Mouse (Mus musculus) ES-Bruce4 (cell line): Measurements from ENCODE around the gene Trim69. TPM values are rescaled to one million over a fixed set of nuclear protein-coding genes. Genes with fewer than 3 reads are reported as not detected.
A peak's percentile ranks its signal among the peaks of the same experiment; 100 is the strongest.

Experiments used
- H3K27ac ChIP-seq: 2 replicates; pipeline ENCODE4 v1.5.1; 2012; ENCODE audit warnings: low read length, inconsistent platforms; ENCODE audit not compliant: insufficient read depth
- H3K27me3 ChIP-seq: 2 replicates; pipeline ENCODE4 v1.6.1; 2012; ENCODE audit warnings: mild to moderate bottlenecking, low read length, inconsistent platforms; ENCODE audit not compliant: control insufficient read depth, poor library complexity, insufficient read depth, severe bottlenecking
- H3K36me3 ChIP-seq: 2 replicates; pipeline ENCODE4 v1.6.1; 2012; ENCODE audit warnings: inconsistent platforms, mild to moderate bottlenecking, low read length, moderate library complexity; ENCODE audit not compliant: control insufficient read depth, poor library complexity, insufficient read depth, severe bottlenecking
- H3K4me1 ChIP-seq: one replicate; pipeline ENCODE4 v1.8.1; 2011; ENCODE audit warnings: low read length; ENCODE audit not compliant: control insufficient read depth, insufficient read depth
- H3K4me3 ChIP-seq: 2 replicates; pipeline ENCODE4 v1.5.1; 2011; ENCODE audit warnings: low read depth, mild to moderate bottlenecking, low read length
- H3K9ac ChIP-seq: 2 replicates; pipeline ENCODE4 v1.6.1; 2012; ENCODE audit warnings: low read depth, mild to moderate bottlenecking, inconsistent platforms; ENCODE audit not compliant: poor library complexity, severe bottlenecking
- H3K9me3 ChIP-seq: replicated peaks from 2 replicates; pipeline ENCODE4 v1.6.1; 2012; ENCODE audit warnings: mild to moderate bottlenecking, low read length, inconsistent platforms; ENCODE audit not compliant: control insufficient read depth, poor library complexity, insufficient read depth, severe bottlenecking
- CTCF ChIP-seq: IDR thresholded peaks from one replicate; pipeline ENCODE4 v1.8.1; 2011; ENCODE audit warnings: low read depth, low read length
- EP300 ChIP-seq: IDR thresholded peaks from 2 replicates; pipeline ENCODE4 v1.6.1; 2011; ENCODE audit warnings: low read depth, low read length; ENCODE audit not compliant: insufficient read depth
- POLR2A ChIP-seq: IDR thresholded peaks from one replicate; pipeline ENCODE4 v1.8.1; 2011; ENCODE audit warnings: low read length; ENCODE audit not compliant: insufficient read depth
- polyA plus RNA-seq: library from polyadenylated mRNA; stranded (reverse); fragments of >200 nt; gene quantifications from 2 replicates; pipeline ENCODE4 v1.2.4, GENCODE M21; 2011; ENCODE audit warnings: low read depth; ENCODE audit not compliant: missing spikeins, insufficient read depth, insufficient read length

Gene Trim69
- polyA plus RNA-seq, 1 experiment = 0.43 TPM

GRCm38 (mm10) chr2:122143111-122143510 is 17.4 kb upstream of the Trim69 start:
- no peaks in the 10 kb centered on the region for H3K27me3 ChIP-seq
- TF ChIP-seq CTCF (no peak), POLR2A (no peak), EP300 (no peak)
- H3K9me3 ChIP-seq = no peaks in the 10 kb centered on the region
- no peak overlapping the region for H3K4me3 ChIP-seq
- no peak overlapping the region for H3K9ac ChIP-seq
- H3K36me3 ChIP-seq = no peaks in the 10 kb centered on the region
- no peaks in the 10 kb centered on the region for H3K4me1 ChIP-seq
- no peak overlapping the region for H3K27ac ChIP-seq

DNA sequence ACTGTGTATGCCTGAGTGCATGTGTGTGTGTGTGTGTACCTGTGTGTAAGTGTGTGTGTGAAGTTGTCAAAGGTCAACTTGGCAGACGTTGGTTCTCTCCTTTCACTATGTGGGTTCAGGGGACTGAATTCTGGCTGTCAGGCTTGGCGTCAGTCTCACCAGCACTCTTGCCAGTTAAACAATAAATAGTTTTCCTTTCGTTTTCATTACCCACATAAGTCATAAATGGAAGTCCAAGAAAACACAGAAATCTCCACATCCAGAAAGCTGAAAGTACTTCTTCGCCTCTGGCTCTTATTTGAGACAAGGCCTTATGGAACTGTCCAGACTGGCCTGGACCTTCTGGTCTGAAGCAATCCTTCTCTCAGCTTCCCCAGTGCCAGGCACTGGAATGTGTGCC is 14.7 kb upstream of the Trim69 start:
- no peak for TF ChIP-seq CTCF
- no peak for TF ChIP-seq EP300
- no peak for TF ChIP-seq POLR2A
- Histone ChIP-seq H3K9ac (no peak overlapping the region), H3K4me3 (no peak overlapping the region), H3K27ac (no peak overlapping the region), H3K36me3 (no peaks in the 10 kb centered on the region), H3K4me1 (no peaks in the 10 kb centered on the region), H3K9me3 (no peaks in the 10 kb centered on the region), H3K27me3 (peaks cover 1% of the 10 kb centered on the region; the same call in 1 of the 2 replicates)

DNA sequence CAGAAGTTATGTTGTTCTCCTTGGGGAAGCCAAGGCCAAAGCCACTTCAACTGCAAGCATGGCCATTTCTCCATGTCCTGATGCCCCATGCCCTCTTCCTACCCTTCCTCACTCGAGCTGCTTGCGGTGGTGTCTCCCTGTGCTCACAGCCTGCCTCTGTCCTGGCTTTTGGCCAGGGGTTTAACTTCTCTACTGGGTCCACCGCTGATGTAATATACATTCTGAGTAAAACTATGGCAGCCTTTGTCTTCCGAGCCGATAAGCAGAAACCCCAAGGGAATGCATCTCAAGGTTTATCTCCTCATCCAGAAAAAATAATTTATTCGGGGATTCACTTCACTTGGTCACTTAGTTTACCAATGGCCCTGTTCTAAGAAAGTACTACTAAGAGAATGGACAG is 13.8 kb upstream of the Trim69 start:
- Histone ChIP-seq H3K27ac (no peak overlapping the region), H3K36me3 (no peaks in the 10 kb centered on the region), H3K27me3 (peaks cover 1% of the 10 kb centered on the region; the same call in 1 of the 2 replicates), H3K9me3 (no peaks in the 10 kb centered on the region), H3K4me3 (no peak overlapping the region), H3K4me1 (no peaks in the 10 kb centered on the region), H3K9ac (no peak overlapping the region)
- TF ChIP-seq POLR2A (no peak), CTCF (no peak), EP300 (no peak)

DNA sequence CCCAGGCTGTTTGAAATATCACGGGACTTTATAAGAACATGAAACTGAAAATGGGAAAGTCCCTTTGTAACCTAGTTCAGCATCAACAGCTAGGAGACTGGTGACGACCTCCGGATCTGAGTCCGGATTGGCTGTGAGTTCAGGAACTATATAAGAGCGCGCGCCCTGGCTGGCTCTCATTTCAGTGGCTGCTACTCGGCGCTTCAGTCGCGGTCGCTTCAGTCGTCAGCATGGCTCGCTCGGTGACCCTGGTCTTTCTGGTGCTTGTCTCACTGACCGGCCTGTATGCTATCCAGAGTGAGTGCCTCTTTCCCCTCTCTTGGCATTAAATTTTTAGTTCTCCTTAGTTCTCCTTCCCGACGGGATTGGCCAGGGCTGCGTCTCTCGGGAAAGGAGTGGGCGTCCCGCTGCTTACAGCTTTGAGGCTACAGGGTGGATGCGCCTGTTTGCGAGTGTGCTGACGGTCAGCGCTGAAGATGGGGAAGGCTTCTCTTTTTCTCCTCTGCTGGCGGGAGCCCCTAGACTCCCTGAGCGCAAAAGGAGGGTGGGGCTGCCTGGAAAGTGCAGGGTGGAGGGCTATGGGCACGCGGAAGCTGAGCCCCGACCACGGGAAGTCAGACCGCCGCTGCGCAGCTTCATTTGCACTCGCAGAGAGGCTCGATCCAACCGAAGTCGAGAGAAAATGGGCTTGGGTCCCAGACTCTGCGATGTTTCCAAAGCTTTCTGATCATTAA is 12.8 kb upstream of the Trim69 start, which contains the start of gene B2m:
B2m (plus strand) TSS at position 179 of the 734 bp plus-strand sequence.
- Histone ChIP-seq H3K4me3 (peak within 1 kb of the TSS; percentile 85), H3K27me3 (peaks cover 1% of the 10 kb centered on the region; the same call in 1 of the 2 replicates), H3K9ac (peak within 1 kb of the TSS; percentile 61), H3K9me3 (no peaks in the 10 kb centered on the region), H3K4me1 (no peaks in the 10 kb centered on the region), H3K27ac (no peak within 1 kb of the TSS), H3K36me3 (no peaks in the 10 kb centered on the region)
- no peak for TF ChIP-seq CTCF
- peak; percentile 47 for TF ChIP-seq POLR2A
- TF ChIP-seq EP300 = no peak

DNA sequence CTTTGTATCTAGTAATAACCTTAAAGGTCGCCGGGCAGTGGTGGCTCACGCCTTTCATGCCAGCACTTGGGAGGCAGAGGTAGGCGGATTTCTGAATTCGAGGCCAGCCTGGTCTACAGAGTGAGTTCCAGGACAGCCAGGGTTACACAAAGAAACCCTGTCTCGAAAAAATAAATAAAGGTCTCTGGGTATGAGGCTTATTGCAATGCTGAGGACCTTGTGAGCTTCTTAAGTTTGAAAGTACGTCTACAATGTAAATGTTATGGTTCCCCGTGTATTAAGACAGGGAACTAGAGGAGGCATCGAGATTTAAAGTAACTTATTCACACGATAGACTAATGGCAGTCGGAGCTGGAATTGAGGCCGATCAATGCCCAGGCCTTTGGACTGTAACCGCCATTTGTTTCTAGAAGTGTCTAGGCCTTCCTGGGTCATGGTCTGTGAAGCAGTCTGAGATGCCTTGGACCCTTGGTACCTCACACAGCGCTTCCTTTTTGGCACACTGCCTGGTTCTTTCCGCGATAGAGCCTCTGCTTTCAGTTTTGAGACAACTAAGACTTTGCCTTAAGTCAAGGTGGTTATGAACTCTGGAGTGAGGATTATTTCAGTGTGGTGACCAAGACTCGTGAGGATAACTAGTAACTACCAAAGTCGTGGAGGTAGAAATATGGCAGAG is 12.1 kb upstream of the Trim69 start:
- no peaks in the 10 kb centered on the region for H3K9me3 ChIP-seq
- H3K4me3 ChIP-seq = peak overlapping the region; percentile 85
- H3K27ac ChIP-seq = no peak overlapping the region
- no peaks in the 10 kb centered on the region for H3K4me1 ChIP-seq
- H3K36me3 ChIP-seq = no peaks in the 10 kb centered on the region
- TF ChIP-seq POLR2A (no peak), EP300 (no peak), CTCF (no peak)
- H3K9ac ChIP-seq = peak overlapping the region; percentile 61; the same call in 1 of the 2 replicates
- peaks cover 1% of the 10 kb centered on the region; the same call in 1 of the 2 replicates for H3K27me3 ChIP-seq

DNA sequence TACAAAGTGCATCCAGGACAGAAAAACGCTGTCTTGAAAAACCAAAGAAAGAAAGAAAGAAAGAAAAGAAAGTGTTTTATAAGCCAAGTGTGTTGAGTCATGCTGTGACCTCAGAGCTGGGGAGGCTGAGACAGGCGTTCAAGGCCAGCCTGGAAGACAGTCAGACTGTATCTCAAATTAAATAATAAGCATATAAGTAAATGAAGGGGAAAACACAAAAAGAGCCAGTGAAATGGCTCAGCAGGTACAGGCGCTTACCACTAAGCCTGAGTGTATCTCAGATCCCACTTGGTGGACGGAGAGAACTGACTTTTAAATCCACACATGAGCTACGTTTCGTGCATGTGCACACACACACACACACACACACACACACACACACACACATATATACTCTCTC is 11.2 kb upstream of the Trim69 start:
- H3K9me3 ChIP-seq = no peaks in the 10 kb centered on the region
- peaks cover 1% of the 10 kb centered on the region; the same call in 1 of the 2 replicates for H3K27me3 ChIP-seq
- H3K4me1 ChIP-seq = no peaks in the 10 kb centered on the region
- no peak overlapping the region for H3K27ac ChIP-seq
- no peak overlapping the region for H3K9ac ChIP-seq
- H3K36me3 ChIP-seq = no peaks in the 10 kb centered on the region
- no peak for TF ChIP-seq EP300
- no peak for TF ChIP-seq POLR2A
- TF ChIP-seq CTCF = no peak
- H3K4me3 ChIP-seq = no peak overlapping the region
